In genomic region chr1:178791266-178791665, GRCm38 (mm10) we compare ENCODE assay signal across 14 mouse cellular contexts.
"Had no signal": no experiment of that assay in that cellular context is flagged by ENCODE, and none has a peak within 500 bp of the region (broad histone marks: within the 10 kb centered on the region; RNA-seq: fewer than 3 reads in every experiment).

No protein-coding gene starts in this region.

- DNase-seq: kidney, postnatal 36 days; layer of hippocampus, adult 9-11 months; lung, adult 2 months; lung, postnatal 36 days; thymus, adult 18-20 months; thymus, postnatal 14 days had no signal

- H3K4me1 ChIP-seq: liver, embryonic 15.5 days; midbrain, embryonic 15.5 days; neural tube, embryonic 12.5 days had no signal

- H3K36me3 ChIP-seq: limb, embryonic 13.5 days; liver, embryonic 15.5 days; midbrain, embryonic 15.5 days; neural tube, embryonic 12.5 days had no signal

- H3K4me2 ChIP-seq: limb, embryonic 13.5 days; liver, embryonic 11.5 days; liver, embryonic 15.5 days; midbrain, embryonic 15.5 days; neural tube, embryonic 12.5 days had no signal

- H3K27me3 ChIP-seq: limb, embryonic 13.5 days; liver, embryonic 15.5 days; midbrain, embryonic 15.5 days; neural tube, embryonic 12.5 days had no signal

- H3K9me3 ChIP-seq: limb, embryonic 13.5 days; liver, embryonic 15.5 days; midbrain, embryonic 15.5 days; neural tube, embryonic 12.5 days had no signal

- H3K27ac ChIP-seq: kidney, postnatal 0 days; limb, embryonic 13.5 days; liver, embryonic 15.5 days; midbrain, embryonic 15.5 days; neural tube, embryonic 12.5 days; stomach, postnatal 0 days had no signal

- ATAC-seq: lung, postnatal 0 days; midbrain, embryonic 15.5 days had no signal

- H3K9ac ChIP-seq: limb, embryonic 13.5 days; liver, embryonic 15.5 days; midbrain, embryonic 15.5 days; neural tube, embryonic 12.5 days had no signal

- H3K4me3 ChIP-seq: limb, embryonic 13.5 days; liver, embryonic 15.5 days; midbrain, embryonic 15.5 days; neural tube, embryonic 12.5 days had no signal
